Mouse (Mus musculus) CH12.LX (cell line): Measurements from ENCODE around the gene Nynrin.

Source experiments
- BHLHE40 ChIP-seq: IDR thresholded peaks from 2 replicates; pipeline ENCODE4 v1.6.1; 2011; ENCODE audit warnings: mild to moderate bottlenecking, low read depth, low read length, improper control_type of control experiment
- CHD2 ChIP-seq: IDR thresholded peaks from 2 replicates; pipeline ENCODE4 v1.6.1; 2011; ENCODE audit warnings: low read length, improper control_type of control experiment
- CTCF ChIP-seq, 2 experiments: IDR thresholded peaks in 1 of 2; conservative IDR thresholded peaks in 1 of 2; 2 replicates each; pipeline ENCODE4 v1.5.1; 2011 to 2012; ENCODE audit warnings: low read depth in 2 of 2, low read length in 2 of 2, improper control_type of control experiment in 1 of 2, inconsistent platforms in 1 of 2, mild to moderate bottlenecking in 1 of 2, moderate library complexity in 1 of 2
- E2F4 ChIP-seq: IDR thresholded peaks from 2 replicates; pipeline ENCODE4 v1.6.1; 2011; ENCODE audit warnings: low read depth, low read length, improper control_type of control experiment; ENCODE audit not compliant: insufficient replicate concordance
- ETS1 ChIP-seq: conservative IDR thresholded peaks from 2 replicates; pipeline ENCODE4 v1.6.1; 2012; ENCODE audit warnings: low read depth, mild to moderate bottlenecking, inconsistent platforms, low read length, improper control_type of control experiment, moderate library complexity
- GABPA ChIP-seq: IDR thresholded peaks from 2 replicates; pipeline ENCODE4 v1.6.1; 2012; ENCODE audit warnings: low read depth, low read length, improper control_type of control experiment, inconsistent platforms; ENCODE audit not compliant: insufficient replicate concordance
- MAX ChIP-seq: IDR thresholded peaks from 2 replicates; pipeline ENCODE4 v1.6.1; 2011; ENCODE audit warnings: low read length, improper control_type of control experiment
- MAZ ChIP-seq: IDR thresholded peaks from 2 replicates; pipeline ENCODE4 v1.6.1; 2012; ENCODE audit warnings: low read depth, mild to moderate bottlenecking, inconsistent platforms, low read length, improper control_type of control experiment, moderate library complexity
- POLR2A ChIP-seq: IDR thresholded peaks from 2 replicates; pipeline ENCODE4 v1.6.1; 2011; ENCODE audit warnings: low read depth, mild to moderate bottlenecking, improper control_type of control experiment, low read length
- ZNF384 ChIP-seq: IDR thresholded peaks from 2 replicates; pipeline ENCODE4 v1.6.1; 2012; ENCODE audit warnings: low read depth, low read length, improper control_type of control experiment, inconsistent platforms

GRCm38 (mm10) chr14:55878316-55878940, 24.6 kb downstream of the Nynrin start:
- TF ChIP-seq MAX (no peak), E2F4 (no peak), CTCF (conservative IDR thresholded peaks at IDR 0.05 in 1 of 2, IDR thresholded peaks at IDR 0.05 in 1 of 2; ENCODE audit: low read depth in 2 of 2, low read length in 2 of 2) (peak in 1 of 2 experiments; percentile 49; a peak in 2 of 4 replicates), ETS1 (no peak), CHD2 (no peak), MAZ (no peak), POLR2A (no peak), BHLHE40 (no peak), ZNF384 (peak; percentile 41; the same call in 1 of the 2 replicates), GABPA (no peak)
